Mouse (Mus musculus): ENCODE data around the gene Zfp143.

- TF ChIP-seq UBTF (IDR thresholded peaks at IDR 0.05; ENCODE audit: low read depth, low read length) (no peak), CTCF (conservative IDR thresholded peaks at IDR 0.05 in 1 of 2, IDR thresholded peaks at IDR 0.05 in 1 of 2; ENCODE audit: low read depth in 2 of 2, low read length in 2 of 2) (no peak), ETS1 (conservative IDR thresholded peaks at IDR 0.05; ENCODE audit: low read depth, low read length) (no peak), BHLHE40 (IDR thresholded peaks at IDR 0.05; ENCODE audit: low read depth, low read length) (no peak), USF1 (IDR thresholded peaks at IDR 0.05; ENCODE audit: low read depth, low read length) (no peak), TBP (conservative IDR thresholded peaks at IDR 0.05; ENCODE audit: low read depth, low read length) (no peak), EP300 (IDR thresholded peaks at IDR 0.05; ENCODE audit: low read length) (no peak), TCF12 (IDR thresholded peaks at IDR 0.05; ENCODE audit: low read depth, low read length) (no peak), NELFE (IDR thresholded peaks at IDR 0.05; ENCODE audit: low read depth, low read length) (no peak)
Measured at GRCm38 (mm10) chr7:110087914-110088313, 26.9 kb downstream of the Zfp143 start.

All from CH12.LX (cell line).